Mouse (Mus musculus): ENCODE measurements around the gene Lrrc8d.

Gene Lrrc8d

DNA sequence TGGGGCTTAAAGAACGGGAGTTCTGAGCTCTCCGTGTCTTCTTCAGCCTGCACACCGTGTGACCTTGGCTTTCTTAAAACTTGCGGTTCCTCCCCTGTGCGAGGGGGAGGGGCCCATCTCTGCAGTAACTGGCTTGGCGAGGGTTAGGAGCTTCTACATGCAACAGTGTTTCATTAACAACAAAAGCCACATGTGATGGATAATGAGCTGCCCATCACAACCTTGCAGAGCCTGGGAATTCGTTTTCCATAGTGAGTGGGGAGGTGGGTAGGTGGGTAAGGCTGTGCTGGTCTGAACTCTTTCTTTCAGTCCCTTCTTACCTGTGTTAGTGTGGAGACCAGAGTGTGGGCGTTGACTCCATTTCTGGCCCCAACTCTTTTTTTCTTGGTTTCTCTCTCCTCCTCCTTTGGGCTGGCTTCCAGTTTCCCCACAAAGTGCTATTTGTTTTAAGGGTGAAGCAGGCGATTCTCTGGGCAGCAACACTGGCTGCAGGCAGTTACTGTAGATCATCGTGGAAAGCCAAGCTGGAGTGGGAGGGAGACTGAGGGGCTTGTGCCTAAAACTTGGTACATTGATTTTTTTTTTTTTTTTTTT lies 15.9 kb downstream of the Lrrc8d start:
- no peak for DNase-seq (ENCODE audit: low read depth)

DNA sequence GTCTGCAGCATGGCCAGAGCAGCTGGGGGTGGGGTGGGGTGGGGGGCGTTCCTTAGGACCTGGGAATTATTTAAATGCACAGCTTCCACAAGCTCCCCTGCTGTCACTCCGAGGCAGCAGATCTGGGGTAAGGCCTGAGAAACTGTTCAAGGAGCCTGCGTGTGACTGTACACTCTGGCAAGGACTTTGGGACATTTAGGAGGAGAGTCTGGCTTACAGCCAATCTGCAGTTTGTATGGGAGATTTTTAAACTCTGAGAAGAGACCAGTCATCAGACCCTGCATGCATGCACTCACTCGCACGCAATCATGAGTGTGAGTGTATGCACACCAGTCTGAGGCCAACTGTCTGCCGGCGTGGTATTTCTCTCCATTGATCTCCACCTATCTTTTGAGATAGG lies 17.5 kb downstream of the Lrrc8d start:
- no peak for DNase-seq (ENCODE audit: low read depth)

DNA sequence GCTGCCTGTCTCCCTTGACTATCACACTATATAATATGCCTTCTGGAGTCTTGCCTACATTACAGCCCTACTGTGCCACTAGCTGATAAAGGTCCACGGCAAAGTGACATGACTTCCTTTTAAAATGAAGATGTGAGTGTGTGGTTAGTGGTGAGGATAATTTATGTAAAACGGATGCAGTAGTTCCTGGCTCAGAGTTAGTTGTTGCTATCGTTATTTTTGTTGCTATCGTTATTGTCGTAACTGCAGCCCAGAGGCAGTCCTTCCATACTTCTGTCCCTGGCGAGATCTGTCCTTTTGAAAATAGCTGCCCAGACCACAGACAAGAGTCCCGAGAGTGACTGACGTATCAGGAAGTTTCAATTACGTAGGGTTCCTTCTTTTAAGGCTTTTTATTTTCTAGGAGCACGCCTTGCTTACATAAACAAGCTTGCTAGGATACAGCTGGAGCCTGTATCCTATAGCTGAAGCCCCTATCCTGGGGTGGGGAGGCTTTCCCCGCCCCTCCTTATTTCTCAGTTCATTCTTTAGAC lies 18.4 kb downstream of the Lrrc8d start:
- peak; percentile 44 for DNase-seq (ENCODE audit: low read depth)

DNA sequence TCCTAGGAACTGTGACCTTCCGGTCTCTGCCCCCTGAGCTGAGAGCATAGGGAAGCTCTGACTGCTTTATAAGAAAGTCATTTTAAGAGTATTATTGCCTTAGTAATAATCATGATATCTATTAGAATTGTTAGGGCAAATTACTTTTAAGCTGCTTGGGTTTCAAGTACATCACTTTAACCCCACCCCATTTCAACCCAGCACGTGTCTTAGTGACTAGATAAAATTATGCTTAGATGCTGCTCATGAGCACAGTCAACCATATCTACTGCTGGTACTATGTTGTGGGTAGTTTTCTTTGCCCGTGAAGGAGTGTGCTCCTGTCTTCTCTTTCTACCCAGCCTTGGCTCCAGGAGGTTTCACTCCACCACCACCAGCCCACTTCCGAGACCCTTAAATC lies 21.5 kb downstream of the Lrrc8d start:
- no peak for DNase-seq (ENCODE audit: low read depth)

DNA sequence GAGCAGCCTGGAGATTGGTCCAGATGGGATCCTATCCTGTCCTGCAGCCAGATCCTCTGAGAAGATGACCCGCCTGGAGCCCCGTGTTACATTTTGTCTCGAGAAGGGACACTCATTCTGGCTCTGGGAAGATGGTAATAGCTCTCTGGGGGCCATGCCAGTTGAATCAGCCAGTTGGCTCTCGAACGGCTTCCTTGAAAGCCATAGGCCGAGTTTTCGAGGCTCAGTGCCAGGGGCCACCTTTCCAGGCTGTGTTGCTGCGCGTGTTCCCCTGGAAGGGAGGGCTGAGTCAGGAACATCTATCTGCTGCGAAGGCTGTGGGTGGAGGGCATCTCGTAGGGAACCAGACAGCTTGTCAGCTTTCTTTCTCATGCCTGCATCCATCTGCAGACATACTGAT lies 23.0 kb downstream of the Lrrc8d start:
- no peak for DNase-seq (ENCODE audit: low read depth)

DNA sequence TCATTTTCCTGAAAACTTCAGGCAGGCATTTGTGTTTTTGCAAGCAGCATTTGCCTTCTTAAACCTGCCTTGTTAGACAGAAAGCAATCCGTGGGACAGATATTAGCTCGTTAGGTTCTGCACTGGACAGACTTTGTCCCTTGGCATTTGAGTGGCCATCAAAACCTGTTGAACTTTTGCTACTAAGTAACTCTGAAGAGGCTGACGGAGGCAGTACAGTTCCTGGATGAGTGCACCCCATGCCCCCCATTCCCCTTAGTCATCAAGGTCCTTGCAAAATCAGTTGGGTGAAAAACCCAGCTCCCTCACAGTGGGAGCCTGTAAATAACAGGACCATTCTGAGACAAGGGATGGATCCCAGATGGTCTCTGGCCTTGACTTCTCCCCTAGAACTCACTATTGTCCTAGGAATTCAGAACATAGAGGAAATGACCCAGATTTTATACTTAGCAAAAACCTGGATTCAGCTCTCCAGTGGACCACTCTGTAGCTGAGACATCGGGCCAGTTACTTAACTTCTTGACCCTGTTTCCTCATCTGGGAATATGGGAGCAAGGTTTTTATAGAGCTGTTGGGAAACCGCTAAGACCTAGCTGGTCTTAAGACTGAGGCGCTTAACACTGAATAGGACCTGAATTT lies 30.5 kb downstream of the Lrrc8d start:
- no peak for DNase-seq (ENCODE audit: low read depth)

DNA sequence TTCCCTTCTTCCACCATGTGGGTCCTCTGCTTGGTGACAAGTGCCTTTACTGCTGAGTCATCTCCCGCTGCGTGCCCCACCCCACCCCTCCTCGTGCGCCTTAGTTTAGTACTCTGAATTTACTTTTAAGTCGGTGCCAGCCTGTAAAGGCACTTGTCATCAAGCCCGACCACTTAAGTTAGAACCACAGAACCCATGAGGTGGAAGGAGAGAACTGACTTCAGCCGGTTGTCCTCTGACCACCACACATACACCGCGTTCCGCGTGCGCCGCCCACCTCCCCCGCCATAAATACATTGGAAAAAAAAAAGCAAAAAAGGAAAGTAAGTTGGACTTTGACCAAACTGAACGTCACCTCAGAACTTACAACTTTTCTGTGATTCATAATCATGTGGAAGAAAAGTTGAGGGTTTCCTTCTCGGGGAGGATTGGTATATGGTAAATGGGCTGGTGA lies 31.4 kb downstream of the Lrrc8d start:
- DNase-seq (ENCODE audit: low read depth), result peak; percentile 63

DNA sequence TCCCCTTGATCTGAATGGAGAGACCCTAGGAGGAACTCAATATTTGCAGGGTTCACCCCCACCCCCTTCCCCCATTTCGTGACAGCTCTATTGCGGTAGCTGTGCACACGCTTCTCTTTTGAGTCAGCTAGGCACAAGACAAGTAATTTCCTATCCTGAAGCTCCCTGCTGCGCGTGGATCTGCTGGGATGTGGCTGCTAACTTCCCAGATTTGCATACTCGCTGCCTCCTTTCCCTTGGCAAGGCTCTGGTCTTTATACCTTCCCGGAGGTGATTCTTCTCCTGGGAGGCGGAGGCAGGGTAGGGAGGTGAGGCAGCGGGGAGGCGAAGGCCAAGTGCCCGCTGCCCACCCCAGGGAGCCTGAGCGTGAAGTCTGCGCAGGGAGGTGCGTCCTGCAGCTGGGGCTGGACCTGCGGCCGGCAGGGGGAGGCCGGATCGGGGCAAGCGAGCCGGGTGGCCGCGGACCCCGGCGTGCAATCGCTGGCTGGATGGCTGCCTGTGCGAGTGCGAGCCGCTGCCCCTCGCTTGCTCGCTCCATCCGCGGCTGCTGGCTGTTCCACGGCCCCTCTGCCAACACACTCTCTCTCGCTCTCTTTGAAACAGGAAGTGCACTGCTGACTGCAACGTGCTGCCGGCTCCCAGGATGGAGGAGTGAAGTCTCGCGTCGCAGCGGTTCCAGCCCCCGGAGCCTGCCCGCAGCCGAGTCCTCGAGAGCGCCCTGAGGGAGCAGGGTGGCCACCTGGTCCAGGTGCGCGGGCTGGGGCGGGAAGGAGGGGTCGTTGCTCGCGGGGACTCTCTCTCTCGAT lies 32.1 kb downstream of the Lrrc8d start:
- DNase-seq (ENCODE audit: low read depth), result no peak

DNA sequence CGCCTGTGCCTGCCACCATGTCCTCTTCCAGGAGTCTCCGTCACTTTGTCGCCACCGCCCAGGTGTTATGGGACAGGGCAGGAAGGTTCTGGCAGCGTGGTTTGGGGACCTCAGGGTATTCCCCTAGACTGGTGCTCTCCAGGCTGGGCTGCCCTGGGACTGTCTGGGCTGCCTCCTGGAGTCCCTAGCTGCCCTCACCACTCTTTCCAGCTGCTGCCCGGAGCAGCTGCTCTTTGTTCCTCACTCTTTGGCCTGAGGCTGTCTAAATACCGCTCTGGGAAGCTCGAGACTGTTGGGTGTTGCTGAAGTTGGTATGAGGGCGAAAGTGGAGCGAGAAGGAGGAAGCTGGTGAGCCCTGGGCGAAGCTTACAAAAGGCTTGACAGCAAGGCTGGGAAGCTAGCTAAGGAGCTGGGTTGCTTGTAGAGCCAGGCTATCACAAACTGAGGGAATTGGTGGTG lies 32.7 kb downstream of the Lrrc8d start:
- DNase-seq (ENCODE audit: low read depth), result no peak

DNA sequence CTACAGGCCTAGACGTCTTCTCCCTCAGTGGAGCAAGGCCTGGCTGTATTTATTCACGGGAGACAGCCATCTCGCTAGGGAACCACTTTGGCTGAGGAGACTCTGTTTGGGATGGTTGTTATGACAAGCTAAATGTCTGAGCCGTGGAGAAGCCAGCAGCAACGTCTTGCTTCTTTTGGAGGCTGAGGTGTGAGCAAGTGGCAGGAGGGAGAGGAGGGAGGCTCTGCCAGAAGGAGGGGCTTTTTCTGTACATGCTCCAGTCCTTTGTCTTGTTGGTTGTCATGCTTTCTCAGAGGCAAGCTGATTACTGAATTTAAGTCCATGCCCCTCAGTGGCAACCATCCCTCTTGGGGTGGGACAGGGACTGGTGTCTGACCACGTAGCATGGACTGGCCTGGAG lies 33.5 kb downstream of the Lrrc8d start:
- DNase-seq (ENCODE audit: low read depth), result no peak

DNA sequence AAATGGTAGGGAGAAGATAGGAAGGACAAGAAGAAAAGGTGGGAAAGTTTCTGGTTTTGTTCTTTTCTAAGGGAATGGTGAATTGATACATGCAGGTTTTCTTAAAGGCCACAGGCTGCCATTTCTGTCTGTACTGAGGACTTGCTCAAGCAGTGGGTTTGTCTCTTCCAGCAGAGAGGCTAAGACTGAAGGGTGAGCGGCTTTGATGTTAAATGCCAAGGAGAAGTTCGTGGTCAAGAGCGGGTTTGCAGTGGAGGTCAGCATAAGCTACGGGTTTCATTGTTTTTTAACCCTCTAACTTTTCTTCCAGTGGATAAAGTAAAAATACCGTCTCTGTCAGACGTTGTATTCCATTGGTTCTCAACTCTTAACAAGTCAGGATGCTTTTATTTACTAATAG lies 36.6 kb downstream of the Lrrc8d start:
- DNase-seq (ENCODE audit: low read depth), result no peak

DNA sequence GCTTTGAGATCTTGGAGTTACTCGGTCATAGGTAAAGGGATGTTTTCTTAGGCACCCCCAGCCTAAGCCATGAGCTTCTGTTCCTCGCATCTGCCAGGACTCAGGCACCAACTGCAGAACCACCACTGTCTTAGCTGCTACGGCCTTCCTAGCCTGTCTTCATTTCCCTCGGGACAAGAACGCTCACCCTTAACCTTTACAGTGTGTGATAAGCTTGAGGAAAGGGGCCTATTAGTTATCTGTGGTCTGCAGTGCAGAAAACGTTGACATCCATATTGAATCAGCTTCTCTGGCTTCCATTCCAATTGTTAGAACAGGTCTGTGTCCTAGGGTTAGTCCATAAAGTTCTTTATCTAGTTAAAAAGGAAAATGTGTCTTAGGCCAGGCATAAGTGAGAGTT lies 37.4 kb downstream of the Lrrc8d start:
- DNase-seq (ENCODE audit: low read depth), result no peak

DNA sequence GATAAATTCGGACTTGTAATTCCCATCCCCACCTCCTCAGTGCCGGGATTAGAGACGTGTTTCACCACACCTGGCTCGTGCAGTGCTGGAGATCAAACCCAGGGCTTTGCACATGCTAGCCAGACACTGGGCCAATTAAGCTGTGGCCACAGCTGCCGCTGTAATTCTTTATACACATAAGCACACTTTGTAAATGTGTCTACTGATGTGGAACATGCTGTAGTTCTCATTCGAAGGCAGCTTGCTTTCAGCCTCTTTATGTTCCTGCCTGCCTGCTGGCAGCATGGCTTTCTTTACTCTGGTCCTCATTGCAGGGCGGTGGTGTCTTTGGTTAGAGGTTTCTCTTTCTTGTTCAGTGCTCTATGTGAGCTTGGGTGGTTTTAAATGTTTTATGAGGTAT lies 40.7 kb downstream of the Lrrc8d start:
- no peak for DNase-seq (ENCODE audit: low read depth)

DNA sequence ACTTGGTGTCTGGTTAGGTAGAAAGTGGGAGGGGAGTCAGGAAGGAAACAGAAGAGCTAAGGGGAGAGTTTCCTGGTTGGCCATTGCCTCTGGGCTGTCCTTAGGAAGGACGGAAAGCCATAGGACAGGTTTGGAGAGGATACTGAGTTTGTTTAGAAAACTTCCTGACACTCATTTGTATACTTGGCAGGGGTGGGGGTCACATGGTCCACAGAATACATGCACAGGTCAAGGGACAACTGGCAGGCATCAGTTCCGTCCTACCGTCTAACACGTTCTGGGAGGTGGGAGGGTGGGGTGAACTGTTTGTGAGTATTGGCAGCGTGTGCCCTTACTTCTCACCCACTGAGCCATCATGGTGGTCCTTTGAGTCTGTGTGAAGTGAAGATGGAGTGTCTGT lies 42.9 kb downstream of the Lrrc8d start:
- DNase-seq (ENCODE audit: low read depth), result no peak

DNA sequence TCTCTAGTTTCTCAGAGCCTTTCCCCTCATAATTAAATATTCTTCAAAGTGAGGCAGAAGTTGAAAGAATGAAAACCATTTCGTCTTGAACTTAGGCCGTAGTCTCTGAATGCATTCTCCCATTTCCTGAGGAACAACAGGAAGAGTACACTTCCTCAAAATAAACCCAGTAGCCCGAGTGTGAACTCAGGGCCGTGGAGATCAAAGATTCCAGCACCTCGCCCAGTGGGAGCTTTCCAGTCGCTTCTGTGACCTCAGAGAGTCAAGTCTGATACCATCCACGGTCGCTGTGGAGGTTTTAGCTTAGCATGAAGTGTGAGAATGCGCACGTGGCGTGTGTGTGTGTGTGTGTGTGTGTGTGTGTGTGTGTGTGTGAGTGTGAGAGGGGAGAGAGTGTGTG lies 45.6 kb downstream of the Lrrc8d start:
- no peak for DNase-seq (ENCODE audit: low read depth)

DNA sequence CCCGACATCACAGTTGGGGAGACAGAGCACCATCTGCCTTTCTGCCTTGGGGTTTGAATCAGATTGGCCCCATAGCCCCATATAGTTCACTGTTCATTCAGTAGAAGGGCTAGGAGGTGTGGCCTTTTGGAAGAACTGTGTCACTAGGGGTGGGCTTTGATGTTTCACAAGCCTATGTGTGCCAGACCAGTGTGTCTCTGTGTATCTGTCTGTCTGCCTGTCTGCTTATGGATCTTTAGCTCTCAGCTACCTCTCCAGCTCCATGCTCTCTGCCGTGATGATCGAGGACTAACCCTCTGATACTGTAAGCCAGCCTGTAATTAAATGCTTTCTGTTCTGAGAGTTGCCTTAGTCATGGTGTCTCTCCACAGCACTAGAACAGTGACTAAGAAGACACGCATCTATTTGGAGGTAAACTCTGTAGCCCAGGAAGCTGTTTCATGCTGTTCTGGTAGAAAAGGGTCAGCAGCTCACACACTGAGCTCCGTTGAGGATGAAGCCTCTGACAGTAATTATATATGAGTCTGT lies 46.2 kb downstream of the Lrrc8d start:
- no peak for DNase-seq (ENCODE audit: low read depth)

DNA sequence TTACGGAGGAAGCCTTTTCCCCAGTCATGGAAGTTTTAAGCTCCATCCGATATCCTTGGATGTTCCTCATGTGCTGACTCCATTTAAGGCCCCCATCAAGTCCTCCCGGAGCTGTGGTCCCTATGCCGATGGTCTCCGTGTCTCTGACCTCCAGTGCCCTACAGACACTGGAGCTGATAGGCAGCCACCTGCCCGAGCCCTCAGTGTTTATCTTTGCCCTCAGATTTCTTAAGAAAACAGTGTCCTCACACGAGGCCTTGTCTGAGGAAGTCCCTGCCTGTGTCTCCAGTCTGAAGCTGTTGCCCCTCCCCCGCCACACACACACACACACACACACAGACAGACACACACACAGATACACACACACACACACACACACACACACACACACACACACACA lies 55.0 kb downstream of the Lrrc8d start:
- DNase-seq (ENCODE audit: low read depth), result no peak

DNA sequence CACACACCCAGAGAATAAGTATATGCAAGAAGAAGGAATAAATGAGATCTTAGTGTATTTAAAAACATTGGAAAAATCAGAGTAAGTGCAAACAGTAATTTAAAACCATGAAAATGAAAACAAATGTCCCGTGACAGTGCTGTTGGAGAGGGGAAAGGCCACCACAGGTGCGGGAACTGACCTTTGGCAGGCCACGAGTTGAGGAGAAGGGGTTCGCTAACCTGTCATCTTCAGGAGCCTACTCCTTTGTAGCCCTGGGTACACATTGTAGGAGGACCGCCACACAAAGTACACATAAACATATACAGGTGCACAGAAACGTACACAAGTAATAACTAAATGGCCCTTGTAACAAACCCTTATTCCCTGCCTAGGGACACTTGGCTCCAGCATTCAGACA lies 55.7 kb downstream of the Lrrc8d start:
- no peak for DNase-seq (ENCODE audit: low read depth)

DNA sequence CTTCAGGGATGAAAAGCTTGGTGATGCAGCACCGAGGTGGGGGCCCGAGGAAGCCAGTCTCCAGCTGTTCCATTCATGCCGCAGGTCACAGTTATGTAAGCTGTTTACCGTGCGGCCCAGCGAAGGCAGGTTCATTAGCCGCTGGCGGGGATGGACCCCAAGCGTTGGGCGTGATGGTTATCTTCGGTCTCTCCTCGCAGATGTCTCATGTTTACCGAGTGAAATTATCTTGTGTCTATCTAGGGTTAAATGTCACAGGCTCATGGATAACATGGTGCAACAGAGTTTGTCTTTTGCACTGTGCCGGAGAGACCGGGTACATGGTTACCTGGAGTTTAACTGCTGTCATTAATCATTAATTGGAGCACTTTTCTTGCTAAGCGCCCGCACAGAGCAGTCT lies 58.2 kb downstream of the Lrrc8d start:
- DNase-seq (ENCODE audit: low read depth), result no peak

DNA sequence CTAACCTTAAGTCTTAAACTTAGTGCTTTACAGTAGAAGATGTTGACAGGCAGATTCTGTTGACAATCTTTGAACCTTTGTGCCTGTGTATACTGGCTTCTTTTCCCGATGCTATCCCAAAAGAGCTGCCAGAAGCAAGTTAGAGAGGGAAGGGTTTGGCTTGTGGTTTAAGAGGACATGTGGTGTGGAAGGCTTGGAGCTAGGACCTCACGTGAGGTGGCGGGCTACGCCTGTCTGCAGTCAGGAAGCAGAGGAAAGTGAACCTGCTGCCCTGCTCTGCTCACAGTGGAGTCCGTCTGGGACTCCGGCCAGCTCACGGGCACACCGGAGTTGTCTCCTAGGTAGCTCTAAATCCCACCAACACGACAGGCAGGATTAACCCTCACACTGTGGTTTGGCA lies 59.1 kb downstream of the Lrrc8d start:
- no peak for DNase-seq (ENCODE audit: low read depth)

DNA sequence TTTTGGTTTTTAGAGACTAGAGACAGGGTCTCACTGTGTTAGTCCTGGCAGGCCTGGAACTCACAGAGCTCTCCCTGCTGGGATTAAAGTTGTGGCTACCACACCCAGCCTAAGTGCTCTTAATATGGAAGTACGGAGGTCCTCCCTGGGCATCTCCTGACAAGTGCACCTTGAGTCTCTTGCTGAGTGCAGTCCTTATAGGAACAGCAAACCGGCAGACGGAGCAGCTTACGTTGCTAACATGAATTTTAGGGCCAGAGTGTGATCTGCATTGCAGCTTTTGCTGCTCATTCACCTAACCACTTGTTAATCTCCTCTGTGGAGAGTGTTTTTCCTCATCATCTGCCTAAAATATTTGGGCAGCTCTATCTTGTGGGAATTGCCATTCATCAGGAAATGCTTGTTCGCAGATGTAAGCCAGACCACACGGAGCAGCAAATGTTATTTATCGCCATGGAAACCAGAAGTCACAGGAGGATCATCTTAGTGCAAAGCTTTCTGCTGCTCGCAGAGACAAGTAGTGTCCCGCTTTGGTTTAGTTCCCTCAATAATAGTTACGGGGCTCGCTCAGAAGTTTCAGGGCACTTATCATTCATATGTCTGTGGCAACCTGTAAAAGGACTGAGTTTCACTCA lies 62.2 kb downstream of the Lrrc8d start:
- DNase-seq (ENCODE audit: low read depth), result no peak

DNA sequence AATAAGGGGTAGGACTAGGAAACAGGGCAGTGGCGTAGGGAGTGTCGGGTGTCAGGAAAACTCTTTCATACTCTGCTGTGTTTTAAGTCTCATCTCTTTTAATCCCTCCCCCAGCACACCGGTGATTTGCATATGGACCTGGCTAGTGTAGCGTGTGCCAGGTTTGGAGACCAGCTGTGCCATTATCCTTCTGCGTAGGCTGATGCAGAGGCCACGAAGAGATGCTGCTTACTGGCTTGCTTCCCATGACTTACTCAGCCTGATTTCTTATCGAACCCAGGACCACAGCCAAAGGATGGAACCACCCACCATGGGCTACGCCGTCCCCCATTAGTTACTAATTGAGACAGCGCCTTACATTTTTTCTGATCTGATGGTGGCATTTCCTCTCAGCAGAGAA lies 64.6 kb downstream of the Lrrc8d start:
- no peak for DNase-seq (ENCODE audit: low read depth)
